Mouse (Mus musculus) left cerebral cortex, adult 8-10 months (tissue): ENCODE data around the gene Fubp3. TPM values are rescaled to one million over a fixed set of nuclear protein-coding genes. Genes with fewer than 3 reads are reported as not detected.
A peak's percentile ranks its signal among the peaks of the same experiment; 100 is the strongest.
"Not testable (repeated sequence)": the region's sequence is repeated elsewhere in the genome, so short reads cannot be mapped to it uniquely, and the experiment has no call there.

Experiments
- DNase-seq, 2 experiments: peaks; one replicate each; pipeline ENCODE4 v3.0.0; 2022; ENCODE audit warnings: low spot score in 2 of 2
- total RNA-seq, 4 experiments: library from RNA; stranded (reverse); gene quantifications; 2 replicates each; pipeline ENCODE4 v1.2.4; 2022

The Fubp3 gene
- 10 to 100 TPM; 35.9 to 48.0 (median 42.4) TPM for total RNA-seq

DNA sequence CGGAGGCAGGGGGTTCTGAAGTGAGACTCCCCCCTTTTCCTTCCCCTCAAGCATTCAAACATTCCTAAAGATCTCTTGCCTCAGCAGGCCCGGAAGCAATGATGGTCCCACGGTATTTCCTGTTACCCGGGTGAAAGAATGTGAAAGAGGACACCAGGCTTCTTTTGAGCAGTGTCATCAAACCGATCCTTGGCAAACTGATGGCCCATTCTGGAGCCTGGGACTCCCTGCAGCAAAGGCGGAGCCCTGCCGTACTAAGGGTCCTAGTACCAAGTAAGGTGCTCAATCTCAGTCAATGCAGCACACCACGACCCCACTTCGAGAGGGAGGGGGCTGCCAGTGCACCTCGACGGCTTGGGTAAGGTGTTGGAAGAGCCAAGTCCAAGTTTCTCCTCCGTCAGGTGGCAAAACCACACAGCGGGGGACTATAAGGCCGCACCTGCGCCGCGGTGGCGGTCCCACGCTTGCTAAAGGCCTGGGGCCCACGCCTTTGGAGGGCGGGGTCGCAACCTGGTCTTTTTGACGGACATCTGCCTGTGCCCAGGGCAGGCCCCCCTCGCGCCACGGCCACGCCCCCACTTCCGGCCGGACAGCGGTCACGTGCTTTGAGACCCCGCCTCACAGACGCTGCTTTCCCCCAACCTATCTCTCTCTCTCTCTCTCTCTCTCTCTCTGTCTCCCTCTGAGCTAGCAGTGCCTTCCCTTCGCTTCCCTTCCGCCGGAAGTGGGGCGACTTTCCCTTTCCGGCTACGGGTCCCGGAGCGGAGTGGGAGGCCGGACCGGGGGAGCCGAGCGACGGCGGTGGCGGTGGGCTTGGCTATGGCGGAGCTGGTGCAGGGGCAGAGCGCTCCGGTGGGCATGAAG is at the start of gene Fubp3:
Fubp3 (plus strand) TSS at position 601 of the 864 bp plus-strand sequence.
- DNase-seq: peak; percentile 77 to 88

DNA sequence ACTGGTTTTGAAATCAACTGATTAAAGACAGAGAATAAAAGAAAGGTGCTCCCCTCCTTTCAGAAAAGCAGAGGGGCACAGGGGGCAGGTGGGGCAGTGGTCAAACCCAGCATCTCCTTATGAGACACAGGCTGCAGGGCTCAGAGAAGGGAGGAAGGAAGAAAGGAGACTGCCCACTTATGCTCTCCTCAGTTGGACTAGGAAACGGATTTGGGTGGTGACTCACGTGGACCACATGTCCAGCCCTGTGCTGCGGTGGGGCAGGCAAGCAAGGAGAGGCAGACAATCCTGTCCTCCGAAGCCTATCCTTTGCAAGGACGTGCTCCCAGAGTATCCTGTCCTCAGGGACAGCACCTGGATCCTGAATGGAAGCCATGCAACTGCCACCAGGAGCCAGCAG is 47.8 kb upstream of the Fubp3 start:
- DNase-seq: no peak

DNA sequence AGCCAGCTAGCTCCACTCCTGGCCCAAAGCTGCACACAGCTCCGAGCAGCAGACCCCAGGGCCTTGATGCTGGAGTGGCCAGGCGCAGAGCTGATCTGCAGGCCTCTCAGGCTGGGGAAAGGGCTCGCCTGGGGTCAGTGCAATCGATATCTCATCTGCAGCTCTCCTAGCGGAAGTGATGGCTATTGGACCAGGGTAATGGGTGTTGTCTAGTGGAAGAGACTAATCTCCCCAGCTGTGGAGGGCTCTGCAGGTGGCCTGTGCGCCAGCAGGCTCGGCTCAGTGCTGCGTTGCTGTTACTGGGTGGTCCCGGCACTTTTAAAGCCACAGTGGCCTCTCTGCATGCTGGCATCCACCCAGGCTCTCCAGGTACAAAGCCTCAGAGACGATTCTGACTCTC is 46.7 kb upstream of the Fubp3 start:
- no peak for DNase-seq

DNA sequence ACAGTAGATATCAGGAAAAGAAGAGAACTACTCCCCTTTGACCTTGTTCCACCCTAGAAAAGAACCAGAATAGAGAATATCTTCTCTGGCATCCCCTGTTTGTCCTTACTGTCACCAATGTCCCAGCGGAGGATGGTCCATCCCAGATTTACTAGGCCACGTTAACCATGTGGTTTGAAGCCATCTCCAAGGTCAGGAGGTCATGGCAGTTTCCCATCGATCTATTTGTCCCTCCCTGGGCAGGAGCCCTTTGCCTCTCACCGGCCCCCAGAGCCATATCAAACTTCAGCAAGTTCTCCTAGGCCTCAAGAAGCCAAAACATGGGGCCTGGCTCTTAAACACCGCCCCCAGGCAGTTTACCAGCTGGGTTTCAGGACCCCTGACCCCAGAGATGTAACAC is 42.2 kb upstream of the Fubp3 start:
- no peak for DNase-seq

DNA sequence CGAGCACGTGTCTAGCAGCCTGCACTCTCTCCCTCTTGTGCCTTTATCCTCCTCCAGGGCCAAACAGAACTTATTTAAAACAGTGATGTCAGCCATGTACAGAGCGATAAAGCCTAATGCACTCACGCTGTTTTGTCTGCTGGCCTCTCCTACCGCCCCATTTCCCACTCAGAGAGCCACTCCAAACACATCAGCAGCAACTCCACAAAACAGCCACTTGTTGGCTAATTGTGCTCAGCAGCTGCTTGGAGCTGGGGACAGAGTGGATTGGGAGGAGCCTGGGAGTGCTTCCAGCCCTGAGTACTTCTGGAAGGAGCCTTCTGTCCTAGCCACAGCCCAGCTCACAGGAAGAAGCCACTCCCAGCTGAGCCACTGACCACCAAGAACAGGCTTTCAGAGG is 35.4 kb upstream of the Fubp3 start:
- DNase-seq: no peak

DNA sequence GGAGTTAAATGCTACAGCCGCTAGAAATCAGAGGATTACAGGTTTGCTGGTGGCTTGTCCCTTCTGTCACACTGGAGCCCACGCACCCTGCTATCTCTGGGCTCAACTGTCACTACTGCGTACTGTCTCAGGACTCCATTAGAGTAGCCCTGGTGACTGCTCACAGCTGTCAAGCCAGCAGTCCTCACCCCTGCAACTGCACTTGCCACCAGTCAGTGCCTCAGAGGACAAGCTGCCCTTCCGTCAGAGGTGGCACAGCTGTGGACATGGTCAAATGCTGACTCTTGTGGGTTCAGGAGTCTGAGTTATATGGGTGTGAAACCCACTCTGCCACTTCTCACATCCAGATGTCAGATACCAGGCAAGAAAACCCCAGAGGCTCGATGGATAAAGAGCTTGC is 33.7 kb upstream of the Fubp3 start:
- no peak for DNase-seq

DNA sequence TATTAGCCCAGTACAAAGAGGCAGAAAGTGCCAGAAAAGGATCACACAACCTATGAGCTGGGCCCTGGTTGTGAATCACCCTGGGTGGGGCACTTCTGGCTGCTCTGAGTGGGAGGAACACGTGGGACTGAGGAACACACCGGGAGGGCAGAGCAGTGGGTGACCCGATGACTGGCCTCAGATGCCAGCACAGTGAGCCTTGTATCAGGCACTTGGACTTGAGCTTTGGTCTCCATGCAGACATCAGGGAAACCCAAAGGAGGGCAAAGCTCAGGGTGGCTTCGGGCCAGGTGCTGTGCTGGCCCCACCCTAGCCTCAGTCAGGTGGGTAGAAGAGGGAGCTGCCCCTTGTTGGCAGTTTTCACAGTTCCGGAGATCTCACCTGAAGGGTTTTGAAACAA is 30.9 kb upstream of the Fubp3 start:
- DNase-seq: no peak

DNA sequence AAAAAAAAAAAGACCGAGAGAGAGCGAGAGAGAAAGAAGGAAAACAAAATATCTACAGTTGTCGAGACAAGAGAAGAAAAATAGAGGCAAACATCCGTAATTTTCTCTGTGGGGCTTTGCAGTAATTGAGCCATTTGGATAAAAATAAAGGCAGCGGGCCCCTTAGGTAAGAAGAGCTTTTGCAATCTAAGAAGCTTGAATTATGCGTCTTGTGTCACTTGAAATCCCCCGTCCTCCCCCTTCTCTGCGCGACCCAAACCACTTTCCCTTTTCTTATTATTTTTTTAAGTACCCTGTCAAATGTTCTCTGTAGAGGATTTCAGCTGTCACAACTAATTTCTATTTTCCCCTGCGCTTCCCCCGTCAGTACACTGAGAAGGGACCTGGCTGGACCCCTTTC is 24.7 kb upstream of the Fubp3 start:
- DNase-seq: no peak

DNA sequence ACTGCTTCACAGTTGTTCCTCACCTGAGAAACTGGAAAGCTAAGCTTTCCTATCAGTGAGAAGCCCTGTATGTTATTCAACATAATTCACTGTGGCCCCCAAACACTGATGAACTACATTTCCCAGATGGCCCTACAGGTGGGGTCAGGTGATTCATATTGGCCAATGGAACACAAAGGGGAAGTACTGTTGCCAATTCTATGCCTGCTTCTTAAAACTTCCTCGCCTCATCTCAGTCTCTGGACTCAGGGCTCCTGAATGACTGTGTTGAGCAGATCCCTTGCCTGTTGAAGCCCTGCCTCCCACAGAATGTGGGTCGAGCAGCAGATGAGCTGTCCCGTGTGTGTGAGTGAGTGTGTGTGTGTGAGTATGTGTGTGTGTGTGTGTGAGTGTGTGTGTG is 21.9 kb upstream of the Fubp3 start:
- DNase-seq: no peak

DNA sequence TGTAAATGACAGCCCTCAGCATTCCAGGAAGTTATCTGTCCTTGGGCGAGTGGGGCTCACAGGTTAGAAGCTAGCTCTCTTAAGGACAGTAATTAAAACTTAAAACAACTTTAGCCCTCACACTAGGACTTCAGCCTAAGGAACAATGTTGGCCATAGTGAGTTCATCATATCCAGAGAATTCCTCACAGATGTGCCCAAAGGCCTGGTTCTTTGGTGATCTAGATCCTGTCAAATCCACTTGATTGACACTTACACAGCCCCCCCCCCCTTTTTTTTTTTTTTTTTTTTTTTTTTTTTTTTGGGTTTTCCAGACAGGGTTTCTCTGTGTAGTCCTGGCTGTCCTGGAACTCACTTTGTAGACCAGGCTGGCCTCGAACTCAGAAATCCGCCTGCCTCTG is 21.1 kb upstream of the Fubp3 start:
- DNase-seq: not testable (repeated sequence)

DNA sequence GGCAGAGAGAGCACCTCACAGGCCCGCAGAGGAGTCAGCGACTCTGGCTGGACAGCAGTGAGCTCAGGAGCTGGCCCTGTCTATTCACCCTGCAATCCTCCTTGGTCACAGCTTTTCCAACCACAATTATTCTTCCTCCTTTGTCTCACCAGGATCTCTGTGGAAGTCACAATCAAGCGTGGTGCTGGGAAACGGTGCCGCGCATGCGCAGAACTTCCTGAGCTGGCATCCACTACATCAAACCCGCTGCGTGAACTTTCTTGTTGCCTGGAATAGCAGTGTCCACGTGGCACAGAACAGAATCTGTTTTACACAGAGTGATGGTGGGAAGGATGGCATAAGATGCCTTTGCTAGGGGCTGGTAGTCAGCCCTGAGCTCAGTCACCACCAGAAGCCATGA is 20.5 kb upstream of the Fubp3 start:
- no peak for DNase-seq

DNA sequence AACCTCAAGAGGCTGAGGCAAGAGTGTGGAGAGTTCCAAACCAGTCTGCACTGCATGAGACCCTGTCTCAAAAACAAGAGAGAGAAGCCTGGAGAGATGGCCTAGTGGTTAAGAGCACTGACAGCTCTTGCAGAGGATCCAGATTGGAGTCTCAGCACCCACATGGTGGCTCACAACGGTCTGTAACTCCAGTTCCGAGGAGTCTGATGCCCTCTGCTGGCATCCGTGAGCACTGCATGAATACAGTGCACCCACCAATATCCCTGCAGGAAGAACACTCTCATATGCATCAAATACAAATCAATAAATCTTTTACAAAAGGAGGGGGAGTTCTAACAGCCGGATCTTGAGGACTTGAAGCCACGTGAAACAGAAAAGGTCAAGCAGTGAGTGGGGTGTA is 17.8 kb upstream of the Fubp3 start:
- no peak for DNase-seq

DNA sequence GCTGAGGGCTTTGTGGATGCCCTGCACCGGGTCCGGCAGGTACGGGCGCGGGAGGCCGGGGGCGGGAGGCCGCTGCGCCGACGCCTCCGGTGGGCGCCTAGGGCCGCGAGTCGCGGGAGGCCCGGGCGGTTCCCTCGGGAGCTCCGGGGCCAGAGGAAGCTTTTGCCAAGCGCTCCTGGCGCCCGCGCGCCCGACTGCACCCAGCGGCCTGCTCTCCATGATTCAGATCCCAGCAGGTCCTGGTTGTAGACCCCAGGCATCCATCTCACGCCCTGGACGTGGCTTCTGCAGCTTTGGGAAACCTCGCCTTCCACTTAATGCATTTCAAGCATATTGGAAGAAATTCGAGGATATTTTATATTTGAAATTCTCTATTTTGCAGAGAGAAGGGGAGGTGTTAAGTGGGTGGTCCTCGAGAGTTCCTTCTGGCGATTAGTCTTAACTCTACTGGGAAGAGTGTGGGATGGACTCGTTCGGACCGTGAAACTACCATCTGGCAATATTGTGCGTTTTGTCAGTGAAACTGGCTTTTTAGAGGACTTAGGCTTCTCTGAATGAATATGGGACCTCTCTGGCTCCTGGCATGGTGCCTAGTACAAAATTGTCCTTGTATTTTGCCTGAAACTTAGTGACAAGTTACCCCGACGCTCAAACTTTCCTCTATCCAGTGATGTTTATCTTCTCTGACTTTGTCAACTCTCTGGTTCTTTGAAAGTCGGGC is 624 bp downstream of the Fubp3 start:
- DNase-seq: no peak

DNA sequence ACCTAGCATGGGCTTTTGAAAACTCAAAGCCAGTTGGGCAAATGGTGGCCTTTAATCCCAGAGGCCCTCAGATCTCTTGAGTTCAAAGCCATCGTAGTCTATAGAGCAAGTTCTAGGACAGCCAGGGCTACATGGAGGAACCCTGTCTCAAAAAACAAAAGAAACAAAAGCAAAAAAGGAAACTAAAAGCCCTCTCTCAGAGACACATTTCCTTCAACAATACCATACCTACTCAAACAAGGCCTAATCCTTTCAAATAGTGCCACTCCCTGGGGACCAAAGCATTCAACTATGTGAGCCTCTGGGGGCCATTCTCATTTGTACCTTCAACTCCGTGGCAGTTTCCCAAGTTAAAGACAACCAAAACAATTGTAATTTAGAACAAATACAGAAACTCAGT is 9.2 kb downstream of the Fubp3 start:
- no peak for DNase-seq

DNA sequence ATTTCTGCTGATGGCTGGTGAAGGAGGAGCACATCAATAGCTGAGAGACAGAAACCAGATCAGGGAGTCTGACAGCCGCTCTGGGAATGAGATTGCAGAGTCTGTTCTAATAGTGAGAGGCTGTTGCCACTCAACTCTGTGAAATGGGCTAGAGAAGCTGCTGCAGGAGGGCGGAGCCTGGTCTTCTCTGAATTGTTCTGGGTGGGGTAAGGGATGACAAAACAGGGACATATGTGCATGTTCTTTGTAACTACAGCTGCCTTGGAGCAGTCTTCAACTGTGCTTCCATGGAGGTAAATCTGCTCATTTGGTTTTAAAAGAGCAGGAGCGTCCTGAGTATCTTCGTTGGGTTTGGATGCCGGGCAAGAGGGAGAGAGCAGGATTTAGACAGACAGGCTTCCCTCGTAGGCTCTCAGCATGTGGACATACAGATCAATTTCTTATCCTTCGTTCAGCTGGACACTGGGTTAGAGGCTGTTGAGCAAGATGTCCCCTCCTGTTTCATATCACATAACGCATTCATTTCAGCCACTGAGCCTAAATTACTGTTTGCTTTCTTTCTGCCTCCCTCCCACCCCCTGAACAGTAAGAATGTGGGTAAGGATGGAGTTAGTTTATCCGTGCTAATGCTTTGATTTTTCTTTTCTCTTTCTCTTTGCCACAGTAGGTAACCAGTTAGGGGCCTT is 19.5 kb downstream of the Fubp3 start:
- no peak for DNase-seq

DNA sequence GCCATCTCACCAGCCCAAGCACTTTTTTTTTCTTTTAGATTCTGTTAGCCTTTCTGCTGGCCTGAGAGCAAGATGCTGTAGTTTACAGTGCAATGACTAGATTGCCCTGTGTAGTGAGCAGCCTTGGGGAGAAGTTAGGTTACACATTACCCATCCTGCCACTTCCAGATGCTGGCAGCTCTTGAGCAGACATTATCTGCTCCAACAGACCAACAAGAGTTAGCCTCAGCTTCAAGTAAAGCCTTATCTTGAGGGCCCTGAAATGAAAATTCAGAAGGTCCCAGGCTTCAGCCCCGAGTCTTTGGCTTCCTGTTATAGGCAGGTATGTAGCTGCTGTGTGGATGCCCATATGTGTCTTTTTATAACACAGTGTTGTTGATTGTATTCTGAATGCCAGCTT is 35.1 kb downstream of the Fubp3 start:
- DNase-seq: no peak

DNA sequence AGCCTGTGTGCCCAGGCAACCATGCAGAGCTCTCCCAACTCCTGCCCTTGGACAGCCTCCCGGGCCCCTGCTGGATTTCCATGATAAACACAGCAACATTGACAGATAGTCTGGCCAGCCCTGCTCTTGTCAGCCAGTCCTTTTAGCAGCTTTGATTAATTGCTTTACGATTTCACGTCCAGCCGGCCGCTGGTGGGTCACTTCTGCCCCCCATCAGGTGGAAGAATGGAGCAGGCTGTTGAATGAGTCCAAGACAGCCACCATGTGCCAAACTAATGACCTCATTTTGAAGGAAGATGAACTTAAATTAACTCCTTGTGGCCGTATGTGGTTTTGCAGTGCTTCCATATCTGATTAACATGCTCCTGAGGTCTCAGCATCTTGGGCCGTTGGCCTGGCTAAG is 37.4 kb downstream of the Fubp3 start:
- no peak for DNase-seq

DNA sequence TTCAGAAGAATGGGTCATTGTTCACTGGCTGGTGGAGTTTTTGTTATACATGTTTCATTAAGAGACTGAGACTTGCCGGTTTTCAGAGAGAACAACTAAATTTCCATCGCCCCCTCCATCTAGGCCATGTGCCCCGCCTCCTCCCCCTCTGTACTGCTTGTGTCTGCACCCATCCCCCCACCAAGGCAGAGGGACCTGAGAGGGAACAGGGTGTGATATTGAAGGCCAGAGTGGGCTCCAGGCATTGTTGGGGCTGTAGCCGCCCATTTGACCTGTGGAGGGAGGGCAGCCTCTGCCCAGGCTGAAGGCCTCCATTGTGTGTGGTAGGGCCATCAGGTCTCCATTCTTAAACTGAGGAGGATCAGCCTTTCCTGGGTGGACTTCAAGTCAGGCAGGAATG is 38.5 kb downstream of the Fubp3 start:
- DNase-seq: no peak

DNA sequence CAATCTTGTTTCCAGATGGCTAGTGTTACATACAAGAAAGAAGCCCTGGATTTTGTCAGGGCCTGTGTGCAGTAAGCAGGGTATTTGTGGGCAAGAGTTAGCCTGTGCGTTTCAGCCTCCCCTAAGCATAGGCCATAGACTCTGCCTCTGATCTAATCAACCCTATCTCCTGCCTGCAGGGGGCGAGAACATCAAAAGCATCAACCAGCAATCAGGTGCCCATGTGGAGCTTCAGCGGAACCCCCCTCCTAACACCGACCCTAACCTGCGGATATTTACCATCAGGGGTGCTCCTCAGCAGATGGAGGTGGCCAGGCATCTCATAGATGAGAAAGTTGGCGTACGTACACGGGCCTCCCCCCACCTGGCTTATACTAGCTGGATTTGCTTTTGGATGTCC is 38.9 kb downstream of the Fubp3 start:
- DNase-seq: no peak

DNA sequence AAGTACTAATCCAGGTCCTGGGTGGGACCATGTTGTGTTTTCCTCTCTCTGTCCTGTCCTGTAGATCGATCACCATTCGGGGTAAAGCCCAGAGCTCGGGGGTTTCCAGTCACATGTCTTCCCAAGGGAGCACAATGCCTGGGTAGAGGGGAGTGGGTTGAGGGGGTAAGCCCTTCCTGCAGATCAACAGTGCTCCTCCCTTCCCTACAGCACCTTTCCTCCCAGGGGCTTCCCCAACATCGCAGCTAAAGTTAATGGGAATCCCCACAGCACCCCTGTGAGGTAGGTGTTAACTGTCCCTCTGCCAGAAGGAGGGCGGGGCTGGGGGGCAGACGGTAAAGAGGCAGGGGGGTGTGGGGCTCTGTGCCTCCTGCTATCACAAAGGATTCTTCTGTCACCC is 40.2 kb downstream of the Fubp3 start:
- no peak for DNase-seq

DNA sequence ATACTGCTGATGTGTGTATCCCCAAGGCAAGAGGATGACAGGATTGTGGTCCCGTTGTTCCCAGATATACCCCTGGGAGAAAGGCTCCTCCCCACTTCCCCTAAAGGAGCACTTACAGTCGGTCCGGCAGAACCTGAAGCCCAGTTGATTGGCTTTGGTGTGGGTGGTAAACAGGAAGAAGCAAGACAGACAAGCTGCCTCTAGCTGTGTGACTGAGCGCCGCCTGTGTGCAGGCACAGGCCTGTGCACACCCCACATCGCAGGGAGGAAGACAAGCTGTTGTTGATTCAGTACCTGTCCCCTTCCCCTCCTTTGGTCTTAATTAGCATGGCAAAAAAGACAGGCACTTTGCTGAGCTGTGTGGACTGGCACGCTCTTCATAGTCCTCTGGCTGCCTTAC is 41.3 kb downstream of the Fubp3 start:
- no peak for DNase-seq

DNA sequence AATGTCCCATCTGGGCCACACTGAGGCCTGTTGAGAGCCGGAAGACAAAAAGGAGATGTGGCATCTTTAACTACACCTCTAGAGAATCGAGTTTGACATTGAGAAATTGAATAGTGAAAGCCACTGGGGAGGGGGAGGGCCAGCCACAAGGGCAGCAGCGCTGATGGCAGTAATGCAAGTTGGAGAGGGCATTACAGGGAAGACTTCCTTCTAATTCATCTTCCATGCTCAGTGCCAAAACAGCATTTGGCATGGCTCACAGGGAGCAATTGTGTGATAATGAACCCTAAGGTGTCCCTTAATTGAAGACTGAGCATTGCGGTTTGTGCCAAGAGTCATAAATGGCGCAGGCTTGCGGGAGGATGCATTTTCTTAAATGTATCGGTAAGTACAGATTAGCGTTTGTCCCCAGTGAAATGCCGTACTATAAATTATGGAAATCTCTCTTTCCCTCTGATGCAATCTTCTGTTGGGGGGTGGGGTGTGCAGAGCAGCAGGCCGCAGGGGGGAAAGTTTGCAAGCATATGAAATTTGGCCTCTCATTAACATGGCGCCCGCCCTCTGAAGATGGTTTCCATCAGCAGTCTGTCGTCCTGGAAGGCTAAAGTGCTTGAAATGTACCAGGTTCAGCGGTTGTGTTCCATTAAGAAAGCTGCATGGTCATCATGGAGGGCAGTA is 46.2 kb downstream of the Fubp3 start:
- DNase-seq: no peak
